Mouse (Mus musculus) liver, embryonic 16.5 days (tissue): ENCODE data around the gene Rhbdl3. TPM values are rescaled to one million over a fixed set of nuclear protein-coding genes. Genes with fewer than 3 reads are reported as not detected.

ENCODE experiments used
- ATAC-seq: fragments of 200-750 bp; cut with Nextera tagmentation; 2 replicates; pipeline ENCODE4 v1.8.0; 2017; ENCODE audit warnings: low read depth, mild to moderate bottlenecking, moderate number of reproducible peaks, moderate library complexity
- H3K27ac ChIP-seq: fragments of 300-500 bp; sonication (generic); 2 replicates; pipeline ENCODE4 v1.5.1; 2014; ENCODE audit warnings: mild to moderate bottlenecking, low read length
- H3K27me3 ChIP-seq: fragments of 300-500 bp; sonication (generic); 2 replicates; pipeline ENCODE4 v1.6.1; 2014; ENCODE audit warnings: low read depth, low read length, mixed read lengths; ENCODE audit not compliant: control insufficient read depth, insufficient read depth
- H3K36me3 ChIP-seq: fragments of 300-500 bp; sonication (generic); 2 replicates; pipeline ENCODE4 v1.6.1; 2014; ENCODE audit warnings: mild to moderate bottlenecking; ENCODE audit not compliant: control insufficient read depth, insufficient read depth
- H3K4me1 ChIP-seq: fragments of 300-500 bp; sonication (generic); 2 replicates; pipeline ENCODE4 v1.6.1; 2014; ENCODE audit warnings: low read depth, low read length, mixed read lengths; ENCODE audit not compliant: control insufficient read depth
- H3K4me2 ChIP-seq: fragments of 300-500 bp; sonication (generic); 2 replicates; pipeline ENCODE4 v1.6.1; 2014; ENCODE audit warnings: low read depth, low read length, mixed read lengths
- H3K4me3 ChIP-seq: fragments of 300-500 bp; sonication (generic); 2 replicates; pipeline ENCODE4 v1.5.1; 2014; ENCODE audit warnings: low read depth, mild to moderate bottlenecking, low read length
- H3K9ac ChIP-seq: fragments of 300-500 bp; sonication (generic); 2 replicates; pipeline ENCODE4 v1.6.1; 2014; ENCODE audit warnings: low read depth, low read length
- H3K9me3 ChIP-seq: fragments of 300-500 bp; sonication (generic); replicated peaks from 2 replicates; pipeline ENCODE4 v1.6.1; 2016; ENCODE audit warnings: low read length; ENCODE audit not compliant: control insufficient read depth
- WGBS: fragments of 180-500 bp; shearing (Covaris S2); extraction: QIAGEN DNeasy Blood & Tissue Kit; methylation state at CpG from one replicate; pipeline ENCODE4 v1.1.7; 2014; ENCODE audit not compliant: insufficient replicate concordance; 5-methylcytosine and 5-hydroxymethylcytosine counted together
- polyA plus RNA-seq: library from polyadenylated mRNA; unstranded; fragments of >200 nt; fragmentation: Nextera tagmentation; extraction: Ambion mirVana; gene quantifications from 2 replicates; pipeline ENCODE4 v1.2.1, GENCODE M21; 2015

Rhbdl3 gene
- polyA plus RNA-seq, 1 experiment from 2014 or later, result 0.02 TPM

DNA sequence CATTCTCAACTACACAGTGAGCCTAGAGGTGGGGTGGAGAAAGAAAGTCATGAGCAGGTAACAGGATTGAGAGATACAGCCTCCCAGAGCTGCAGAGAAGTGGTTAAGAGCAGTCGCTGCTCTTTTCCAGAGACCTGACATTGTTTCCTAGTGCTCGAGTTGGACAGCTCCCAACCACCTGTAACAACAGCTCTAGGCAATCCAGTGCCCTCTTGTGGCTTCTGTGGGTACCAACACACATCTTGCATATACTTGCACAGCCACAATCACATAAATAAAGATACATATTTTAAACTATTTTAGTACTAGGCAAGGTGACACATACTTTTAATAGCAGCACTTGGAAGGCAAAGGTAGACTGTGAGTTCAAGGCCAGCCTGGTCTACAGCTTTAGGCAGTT is 9.7 kb upstream of the Rhbdl3 start:
- Histone ChIP-seq H3K4me1 (no peaks in the 10 kb centered on the region), H3K27ac (no peak overlapping the region), H3K27me3 (peaks cover 13% of the 10 kb centered on the region), H3K9ac (no peak overlapping the region), H3K4me2 (no peak overlapping the region), H3K4me3 (no peak overlapping the region), H3K9me3 (no peaks in the 10 kb centered on the region), H3K36me3 (no peaks in the 10 kb centered on the region)
- ATAC-seq, result no peak
- WGBS, result 57% methylated on average over 2 of the region's 2 CpGs

DNA sequence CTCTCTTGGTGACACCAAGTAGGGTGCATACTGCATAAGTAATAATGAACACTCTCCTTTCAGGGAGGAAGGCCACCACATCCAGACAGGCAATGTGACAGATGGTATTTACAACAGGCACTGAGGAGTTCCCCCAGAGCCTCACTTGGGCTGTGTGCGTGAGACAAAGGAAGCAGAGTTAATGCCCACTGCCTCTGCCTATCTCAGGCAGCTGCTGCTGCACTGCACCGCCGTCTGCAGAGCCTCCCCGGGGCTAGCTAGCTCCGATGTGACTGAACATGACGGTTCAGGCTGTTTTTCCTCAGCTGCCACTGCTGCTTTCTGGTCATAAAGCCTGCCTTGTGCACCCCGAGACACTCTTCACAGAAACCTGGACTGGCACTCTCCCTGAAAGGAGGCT is 8.2 kb upstream of the Rhbdl3 start:
- Histone ChIP-seq H3K4me1 (no peaks in the 10 kb centered on the region), H3K27me3 (peaks cover 24% of the 10 kb centered on the region), H3K9me3 (no peaks in the 10 kb centered on the region), H3K27ac (no peak overlapping the region), H3K4me2 (no peak overlapping the region), H3K9ac (no peak overlapping the region), H3K36me3 (no peaks in the 10 kb centered on the region), H3K4me3 (no peak overlapping the region)
- 57% methylated on average over 7 of the region's 7 CpGs for WGBS
- ATAC-seq, result no peak

DNA sequence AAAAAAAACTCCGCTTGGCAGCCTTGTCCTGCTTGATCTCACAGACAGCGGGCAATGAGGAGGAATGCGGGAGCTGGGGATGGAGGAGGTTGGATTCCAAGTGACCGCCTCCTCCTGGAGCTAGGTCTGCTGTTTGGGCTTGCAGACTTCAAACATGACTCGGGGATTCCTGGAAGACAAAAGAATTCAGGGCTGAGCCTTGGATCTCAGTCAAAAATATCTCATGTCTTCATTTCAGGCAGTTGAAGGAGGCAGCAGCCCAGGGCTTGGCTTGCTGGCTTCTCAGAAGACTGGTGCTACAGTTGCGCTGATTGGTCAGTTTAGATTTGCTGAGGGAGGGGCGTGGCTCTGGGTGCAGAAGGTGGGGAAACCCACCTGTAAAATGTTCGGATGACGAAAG is 5.6 kb upstream of the Rhbdl3 start:
- no peak overlapping the region for H3K4me2 ChIP-seq
- no peaks in the 10 kb centered on the region for H3K36me3 ChIP-seq
- no peak overlapping the region for H3K9ac ChIP-seq
- 31% methylated on average over 9 of the region's 9 CpGs for WGBS
- no peak for ATAC-seq
- H3K27ac ChIP-seq, result no peak overlapping the region
- H3K9me3 ChIP-seq, result no peaks in the 10 kb centered on the region
- no peaks in the 10 kb centered on the region for H3K4me1 ChIP-seq
- H3K4me3 ChIP-seq, result no peak overlapping the region
- peaks cover 41% of the 10 kb centered on the region for H3K27me3 ChIP-seq

DNA sequence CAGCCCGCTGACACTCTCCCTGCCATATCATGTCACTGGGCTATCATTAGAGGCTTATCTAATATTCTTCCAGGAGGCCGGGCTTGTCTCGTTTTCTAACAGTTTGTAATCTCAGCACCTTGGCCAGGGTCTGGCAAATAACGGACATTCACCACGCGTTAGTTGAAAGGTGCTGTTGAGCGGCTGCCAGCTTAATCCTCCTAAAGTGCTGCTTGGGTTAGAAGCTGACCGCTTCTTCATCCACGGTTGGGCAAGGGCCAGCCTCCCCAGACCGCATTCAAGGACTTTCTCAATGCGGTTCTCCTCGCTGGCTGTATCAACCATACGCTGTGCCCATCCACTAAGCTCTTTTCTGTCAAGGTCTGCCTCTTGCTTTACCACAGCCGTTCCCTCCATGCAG is 4.9 kb upstream of the Rhbdl3 start:
- Histone ChIP-seq H3K27ac (no peak overlapping the region), H3K9ac (no peak overlapping the region), H3K4me1 (no peaks in the 10 kb centered on the region; the same call in 1 of the 2 replicates), H3K4me2 (no peak overlapping the region), H3K4me3 (no peak overlapping the region), H3K9me3 (no peaks in the 10 kb centered on the region), H3K36me3 (no peaks in the 10 kb centered on the region), H3K27me3 (peaks cover 48% of the 10 kb centered on the region)
- no peak for ATAC-seq
- 21% methylated on average over 14 of the region's 14 CpGs for WGBS

DNA sequence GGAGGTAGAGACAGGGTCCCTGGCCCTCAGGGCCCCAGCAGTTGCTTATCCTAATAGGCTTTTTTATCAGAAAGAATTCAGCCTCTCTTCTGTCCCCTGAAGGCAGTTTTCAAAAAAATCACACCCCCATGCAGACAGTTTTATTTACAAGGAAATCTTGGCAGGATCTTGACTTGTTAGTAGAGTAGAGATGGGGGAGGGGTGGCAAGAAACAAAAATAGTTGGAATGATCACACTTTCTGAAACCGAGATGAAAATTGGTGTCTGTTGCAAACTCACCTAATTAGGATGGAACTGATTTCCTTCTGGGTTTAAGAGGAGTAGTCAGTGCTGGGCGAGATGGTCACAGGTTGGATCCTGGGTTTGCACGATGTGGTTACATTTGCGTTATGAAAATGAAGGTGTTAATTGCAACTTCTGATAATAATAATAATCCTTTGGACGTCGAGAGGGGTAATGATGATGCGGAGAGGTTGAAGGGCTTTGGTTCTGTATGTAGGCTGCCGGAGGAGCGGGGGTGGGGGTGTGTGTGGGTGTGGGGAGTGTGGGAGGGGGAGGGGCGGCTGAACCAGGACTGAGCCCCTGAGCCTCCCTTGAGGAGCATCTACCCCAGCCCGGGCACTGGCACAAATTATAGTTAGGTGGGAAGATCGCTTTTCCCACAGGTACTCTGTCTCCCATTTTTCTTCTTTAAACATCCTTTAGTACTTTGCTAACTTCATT is 1.0 kb upstream of the Rhbdl3 start:
- 9% methylated on average over 11 of the region's 12 CpGs for WGBS
- Histone ChIP-seq H3K9me3 (no peaks in the 10 kb centered on the region), H3K9ac (no peak overlapping the region), H3K27me3 (peaks cover 72% of the 10 kb centered on the region), H3K4me2 (no peak overlapping the region), H3K27ac (no peak overlapping the region), H3K36me3 (no peaks in the 10 kb centered on the region), H3K4me3 (no peak overlapping the region), H3K4me1 (peaks cover 3% of the 10 kb centered on the region)
- ATAC-seq, result no peak

DNA sequence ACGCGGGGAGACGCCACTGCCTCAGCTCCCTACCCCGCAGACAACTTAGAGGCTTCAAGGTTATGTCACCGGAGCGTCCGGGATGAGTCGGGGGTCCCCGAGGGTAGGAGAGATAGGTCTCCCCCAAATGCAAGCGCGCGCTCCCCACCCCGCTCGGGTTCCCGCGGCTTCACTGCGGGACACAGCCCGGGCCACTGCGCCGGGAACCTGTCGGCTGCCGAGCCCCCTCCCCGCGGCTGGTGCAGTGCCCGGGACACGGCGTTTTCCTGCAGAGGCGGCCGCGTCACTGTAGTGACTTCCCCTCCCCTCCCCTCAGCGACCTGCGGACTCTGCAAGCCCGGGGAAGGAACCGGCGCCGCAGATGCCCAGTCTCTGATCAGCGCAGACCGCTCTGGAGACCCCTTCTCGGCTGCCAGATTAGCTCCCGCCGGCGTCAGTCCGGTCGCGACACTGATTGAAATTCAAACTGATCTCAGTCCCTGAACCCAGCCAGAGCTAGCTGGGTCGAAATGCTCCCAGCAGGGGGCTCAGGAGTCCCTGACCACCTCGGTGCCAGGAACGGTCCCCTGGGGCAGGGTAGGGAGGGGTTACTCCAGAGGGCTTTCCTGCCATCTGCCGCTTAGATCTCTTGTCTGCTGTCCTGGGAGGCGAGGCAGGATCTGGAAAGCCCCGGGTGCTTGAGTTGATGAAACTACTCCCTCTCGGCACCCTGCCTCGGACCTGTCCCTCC is 769 bp downstream of the Rhbdl3 start:
- ATAC-seq, result no peak; the same call in 1 of the 2 replicates
- no peak overlapping the region for H3K27ac ChIP-seq
- no peaks in the 10 kb centered on the region for H3K36me3 ChIP-seq
- peaks cover 3% of the 10 kb centered on the region for H3K4me1 ChIP-seq
- peaks cover 56% of the 10 kb centered on the region for H3K27me3 ChIP-seq
- under 1% methylated on average over 53 of the region's 53 CpGs for WGBS
- H3K4me3 ChIP-seq, result peak overlapping the region; percentile 56
- H3K9me3 ChIP-seq, result no peaks in the 10 kb centered on the region
- no peak overlapping the region for H3K9ac ChIP-seq
- H3K4me2 ChIP-seq, result peak overlapping the region; percentile 70

DNA sequence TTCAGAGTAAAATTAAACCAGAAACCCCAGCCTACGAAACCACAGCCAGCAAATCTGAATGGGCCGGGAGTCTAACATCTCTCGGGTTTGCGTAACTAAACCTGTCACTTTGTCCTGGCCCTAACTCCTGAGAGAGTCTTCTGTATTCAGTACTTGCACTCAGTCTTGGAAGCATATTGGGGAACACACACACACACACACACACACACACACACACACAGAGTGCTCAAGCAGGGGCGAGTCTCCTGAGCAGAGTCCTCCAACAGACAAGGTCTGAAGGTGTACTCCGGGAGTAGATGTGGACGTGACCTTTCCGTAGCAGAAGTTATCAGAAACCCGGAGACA is 1.3 kb downstream of the Rhbdl3 start:
- Histone ChIP-seq H3K9ac (no peak overlapping the region), H3K27ac (no peak overlapping the region), H3K4me2 (peak overlapping the region; percentile 70), H3K9me3 (no peaks in the 10 kb centered on the region), H3K27me3 (peaks cover 54% of the 10 kb centered on the region), H3K4me1 (peaks cover 3% of the 10 kb centered on the region), H3K36me3 (no peaks in the 10 kb centered on the region), H3K4me3 (peak overlapping the region; percentile 56)
- 3% methylated on average over 9 of the region's 9 CpGs for WGBS
- no peak for ATAC-seq

DNA sequence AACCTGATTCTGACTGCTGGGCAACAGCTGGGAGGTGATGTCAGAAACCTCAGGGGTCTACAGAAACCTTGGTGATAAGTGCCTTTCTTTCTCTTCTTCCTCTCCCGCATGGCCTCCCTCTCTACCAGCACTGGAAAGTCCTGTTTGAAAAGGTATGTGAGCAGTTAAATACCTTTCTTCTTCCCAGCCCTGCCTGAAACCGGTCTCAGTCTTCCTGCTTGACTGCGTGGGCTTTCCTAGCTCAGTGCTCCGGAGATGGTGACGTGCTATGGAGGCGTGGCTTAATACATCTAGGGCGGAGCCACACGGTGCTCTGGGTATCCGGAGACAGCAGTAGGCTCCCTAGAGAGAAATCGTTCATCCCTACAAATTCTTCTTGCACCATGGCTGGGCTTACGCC is 1.8 kb downstream of the Rhbdl3 start:
- H3K36me3 ChIP-seq, result no peaks in the 10 kb centered on the region
- no peak overlapping the region for H3K27ac ChIP-seq
- H3K27me3 ChIP-seq, result peaks cover 49% of the 10 kb centered on the region
- ATAC-seq, result no peak
- no peak overlapping the region for H3K9ac ChIP-seq
- peak overlapping the region; percentile 8 for H3K4me3 ChIP-seq
- WGBS, result 3% methylated on average over 11 of the region's 11 CpGs
- peaks cover 3% of the 10 kb centered on the region for H3K4me1 ChIP-seq
- H3K9me3 ChIP-seq, result no peaks in the 10 kb centered on the region
- peak overlapping the region; percentile 15; the same call in 1 of the 2 replicates for H3K4me2 ChIP-seq

DNA sequence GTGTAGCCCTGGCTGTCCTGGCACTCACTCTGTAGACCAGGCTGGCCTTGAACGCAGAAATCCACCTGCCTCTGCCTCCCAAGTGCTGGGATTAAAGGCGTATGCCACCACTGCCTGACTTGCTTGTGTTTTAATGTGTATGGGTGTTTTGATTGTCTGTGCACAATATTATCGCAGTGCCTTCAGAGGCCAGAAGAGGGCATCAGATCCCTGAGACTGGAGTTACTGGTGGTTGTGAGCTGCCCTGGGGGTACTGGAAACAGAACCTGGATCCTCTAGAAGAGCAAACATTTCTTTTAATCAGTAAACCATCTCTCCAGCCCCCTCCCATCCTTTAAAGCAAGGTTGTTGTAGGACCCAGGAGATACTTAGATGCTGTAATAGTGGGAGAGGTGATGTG is 3.0 kb downstream of the Rhbdl3 start:
- Histone ChIP-seq H3K9me3 (no peaks in the 10 kb centered on the region), H3K9ac (no peak overlapping the region), H3K4me1 (peaks cover 3% of the 10 kb centered on the region), H3K27ac (no peak overlapping the region), H3K4me2 (no peak overlapping the region), H3K4me3 (no peak overlapping the region), H3K27me3 (peaks cover 46% of the 10 kb centered on the region), H3K36me3 (no peaks in the 10 kb centered on the region)
- ATAC-seq, result no peak
- WGBS, result 56% methylated on average over 3 of the region's 3 CpGs
